ENCODE assay signal across 8 mouse cellular contexts in the genomic region with DNA sequence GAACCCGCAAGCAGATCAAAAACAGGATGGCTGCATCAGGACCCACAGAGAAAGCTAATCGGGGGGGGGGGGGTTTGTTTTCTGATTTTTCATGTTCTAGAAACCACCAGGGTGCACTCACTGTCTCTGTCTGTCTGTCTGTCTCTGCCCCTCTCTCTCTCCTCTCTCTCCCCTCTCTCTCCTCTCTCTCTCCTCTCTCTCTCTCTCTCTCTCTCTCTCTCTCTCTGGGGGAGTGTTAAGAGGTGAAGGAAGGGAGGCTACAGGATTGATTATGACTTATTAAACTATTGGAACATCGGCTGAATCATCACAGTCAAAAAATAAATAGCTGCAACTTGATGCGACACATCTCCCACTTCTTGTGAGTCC. TPM values are rescaled to one million over a fixed set of nuclear protein-coding genes. Genes with fewer than 3 reads are reported as not detected.
DNase-seq lines count a peak whose midpoint lies in the region; ATAC-seq and TF ChIP-seq lines count a peak whose summit lies in the region.

No protein-coding gene starts in this region.

- H3K36me3 ChIP-seq in kidney, embryonic 15.5 days, result no peaks in the 10 kb centered on the region
- H3K36me3 ChIP-seq in embryonic facial prominence, embryonic 12.5 days, result no peaks in the 10 kb centered on the region
- H3K36me3 ChIP-seq in intestine, embryonic 15.5 days, result no peaks in the 10 kb centered on the region
- no peaks in the 10 kb centered on the region for H3K36me3 ChIP-seq in midbrain, postnatal 0 days (ENCODE audit: insufficient read depth, low read length)

- peaks cover 34% of the 10 kb centered on the region for H3K4me1 ChIP-seq in kidney, embryonic 15.5 days
- peaks cover 17% of the 10 kb centered on the region for H3K4me1 ChIP-seq in embryonic facial prominence, embryonic 12.5 days
- H3K4me1 ChIP-seq in intestine, embryonic 15.5 days (replicated peaks), result peaks cover 24% of the 10 kb centered on the region
- peaks cover 3% of the 10 kb centered on the region; the same call in 1 of the 2 replicates for H3K4me1 ChIP-seq in midbrain, postnatal 0 days (ENCODE audit: insufficient read depth, low read length)

- no peak for DNase-seq in kidney, postnatal 36 days
- DNase-seq in midbrain, postnatal 0 days (ENCODE audit: low spot score), result no peak
- DNase-seq in yolk sac, embryonic 10.5 days (ENCODE audit: low spot score), result no peak

- H3K4me2 ChIP-seq in kidney, embryonic 15.5 days, result peak overlapping the region; percentile 96
- peak overlapping the region; percentile 97 for H3K4me2 ChIP-seq in embryonic facial prominence, embryonic 12.5 days (replicated peaks)
- H3K4me2 ChIP-seq in intestine, embryonic 15.5 days (replicated peaks), result peak overlapping the region; percentile 96
- peak overlapping the region; percentile 93 for H3K4me2 ChIP-seq in midbrain, postnatal 0 days (ENCODE audit: low read depth, low read length, poor library complexity, severe bottlenecking)

- H3K9me3 ChIP-seq in kidney, embryonic 15.5 days (replicated peaks), result no peaks in the 10 kb centered on the region
- no peaks in the 10 kb centered on the region for H3K9me3 ChIP-seq in embryonic facial prominence, embryonic 12.5 days
- H3K9me3 ChIP-seq in intestine, embryonic 15.5 days, result no peaks in the 10 kb centered on the region
- H3K9me3 ChIP-seq in midbrain, postnatal 0 days (ENCODE audit: low read length), result no peaks in the 10 kb centered on the region

- no peak overlapping the region for H3K9ac ChIP-seq in kidney, embryonic 15.5 days
- H3K9ac ChIP-seq in embryonic facial prominence, embryonic 12.5 days, result no peak overlapping the region
- no peak overlapping the region for H3K9ac ChIP-seq in intestine, embryonic 15.5 days
- H3K9ac ChIP-seq in midbrain, postnatal 0 days (replicated peaks; ENCODE audit: low read length, poor library complexity, severe bottlenecking), result peak overlapping the region; percentile 62; the same call in 1 of the 2 replicates

- H3K27ac ChIP-seq in kidney, embryonic 15.5 days, result 0 out of 2 replicates have a peak overlapping the region, but pooled peaks have one; percentile 13
- no peak overlapping the region for H3K27ac ChIP-seq in embryonic facial prominence, embryonic 12.5 days
- H3K27ac ChIP-seq in intestine, embryonic 15.5 days, result no peak overlapping the region
- no peak overlapping the region for H3K27ac ChIP-seq in midbrain, postnatal 0 days (ENCODE audit: low read depth, low read length)

- no peak; the same call in 1 of the 2 replicates for ATAC-seq in kidney, embryonic 15.5 days (replicated peaks; ENCODE audit: low FRiP score)
- no peak for ATAC-seq in embryonic facial prominence, embryonic 12.5 days (ENCODE audit: insufficient number of reproducible peaks, insufficient read depth, low FRiP score, low TSS enrichment)
- ATAC-seq in intestine, embryonic 15.5 days, result no peak
- ATAC-seq in midbrain, postnatal 0 days (ENCODE audit: low FRiP score), result no peak
- no peak for ATAC-seq in frontal cortex, adult (ENCODE audit: low TSS enrichment)
- ATAC-seq in megakaryocyte progenitor cell, adult 5-6 weeks (replicated peaks; ENCODE audit: poor library complexity), result no peak

- no peak for TF ChIP-seq CTCF in midbrain, postnatal 0 days (IDR thresholded peaks at IDR 0.05)

- peaks cover 41% of the 10 kb centered on the region for H3K27me3 ChIP-seq in kidney, embryonic 15.5 days
- peaks cover 45% of the 10 kb centered on the region for H3K27me3 ChIP-seq in embryonic facial prominence, embryonic 12.5 days
- peaks cover 43% of the 10 kb centered on the region for H3K27me3 ChIP-seq in intestine, embryonic 15.5 days (replicated peaks)
- peaks cover 5% of the 10 kb centered on the region; the same call in 1 of the 2 replicates for H3K27me3 ChIP-seq in midbrain, postnatal 0 days (ENCODE audit: insufficient read depth, low read length)

- WGBS in kidney, embryonic 15.5 days, result 16% methylated on average over 4 of the region's 4 CpGs
- WGBS in embryonic facial prominence, embryonic 12.5 days, result 24% methylated on average over 4 of the region's 4 CpGs
- 28% methylated on average over 4 of the region's 4 CpGs for WGBS in intestine, embryonic 15.5 days
- 37% methylated on average over 4 of the region's 4 CpGs for whole genome bisulfite sequencing in midbrain, postnatal 0 days

- peak overlapping the region; percentile 47 for H3K4me3 ChIP-seq in kidney, embryonic 15.5 days (replicated peaks)
- peak overlapping the region; percentile 47 for H3K4me3 ChIP-seq in embryonic facial prominence, embryonic 12.5 days
- H3K4me3 ChIP-seq in intestine, embryonic 15.5 days (replicated peaks), result peak overlapping the region; percentile 44; the same call in 1 of the 2 replicates
- peak overlapping the region; percentile 56 for H3K4me3 ChIP-seq in midbrain, postnatal 0 days (ENCODE audit: low read depth, low read length)

RNA-seq across cellular contexts. Expression of a gene that starts 0.9 kb away (rescaled TPM):
- 0.51 and 1.1 TPM in 2 replicates for polyA plus RNA-seq in kidney, embryonic 15.5 days (2015; fragmentation: Nextera tagmentation; extraction: Ambion mirVana)
- 3.0 and 3.3 TPM in 2 replicates for polyA plus RNA-seq in embryonic facial prominence, embryonic 12.5 days (2016; fragmentation: Nextera tagmentation; extraction: Ambion mirVana)
- 0.65 and 1.4 TPM in 2 replicates for polyA plus RNA-seq in intestine, embryonic 15.5 days (2015; fragmentation: Nextera tagmentation; extraction: Ambion mirVana)
- 16.4 and 26.3 TPM in 2 replicates for total RNA-seq in midbrain, postnatal 0 days (2014; rRNA removed)
- 8.8 and 10.2 TPM in 2 replicates for polyA plus RNA-seq in midbrain, postnatal 0 days (2015; fragmentation: Nextera tagmentation; extraction: Ambion mirVana)
- total RNA-seq in megakaryocyte progenitor cell, adult 5-6 weeks (2015), result 0.35 and 0.46 TPM in 2 replicates
- 1.6 TPM in 1 of 2 replicates, not detected in the other for total RNA-seq in megakaryocyte progenitor cell, adult 5-6 weeks (2017)

RNA-seq across cellular contexts. Expression of a gene that starts 30.7 kb away (rescaled TPM):
- polyA plus RNA-seq in kidney, embryonic 15.5 days (2015; fragmentation: Nextera tagmentation; extraction: Ambion mirVana), result 23.6 and 25.6 TPM in 2 replicates
- 28.9 and 31.1 TPM in 2 replicates for polyA plus RNA-seq in embryonic facial prominence, embryonic 12.5 days (2016; fragmentation: Nextera tagmentation; extraction: Ambion mirVana)
- 26.0 and 26.4 TPM in 2 replicates for polyA plus RNA-seq in intestine, embryonic 15.5 days (2015; fragmentation: Nextera tagmentation; extraction: Ambion mirVana)
- total RNA-seq in midbrain, postnatal 0 days (2014; rRNA removed), result 55.8 and 59.0 TPM in 2 replicates
- 28.3 and 31.3 TPM in 2 replicates for polyA plus RNA-seq in midbrain, postnatal 0 days (2015; fragmentation: Nextera tagmentation; extraction: Ambion mirVana)
- total RNA-seq in megakaryocyte progenitor cell, adult 5-6 weeks (2015), result 26.0 and 29.0 TPM in 2 replicates
- 13.7 and 13.9 TPM in 2 replicates for total RNA-seq in megakaryocyte progenitor cell, adult 5-6 weeks (2017)

RNA-seq across cellular contexts. Expression of a gene that starts 31.6 kb away (rescaled TPM):
- 22.0 and 22.2 TPM in 2 replicates for polyA plus RNA-seq in kidney, embryonic 15.5 days (2015; fragmentation: Nextera tagmentation; extraction: Ambion mirVana)
- polyA plus RNA-seq in embryonic facial prominence, embryonic 12.5 days (2016; fragmentation: Nextera tagmentation; extraction: Ambion mirVana), result 21.4 TPM in 2 replicates
- 40.8 and 45.7 TPM in 2 replicates for polyA plus RNA-seq in intestine, embryonic 15.5 days (2015; fragmentation: Nextera tagmentation; extraction: Ambion mirVana)
- total RNA-seq in midbrain, postnatal 0 days (2014; rRNA removed), result 56.0 and 62.5 TPM in 2 replicates
- polyA plus RNA-seq in midbrain, postnatal 0 days (2015; fragmentation: Nextera tagmentation; extraction: Ambion mirVana), result 35.9 and 40.4 TPM in 2 replicates
- total RNA-seq in megakaryocyte progenitor cell, adult 5-6 weeks (2015), result 25.6 and 30.9 TPM in 2 replicates
- total RNA-seq in megakaryocyte progenitor cell, adult 5-6 weeks (2017), result 30.9 and 32.6 TPM in 2 replicates
